Mouse (Mus musculus): ENCODE measurements around the gene Cbfa2t3. TPM values are rescaled to one million over a fixed set of nuclear protein-coding genes. Genes with fewer than 3 reads are reported as not detected.

Gene Cbfa2t3
- polyA plus RNA-seq, 1 experiment = not detected

GRCm38 (mm10) chr8:122585411-122585891, 113.5 kb downstream of the Cbfa2t3 start:
- no peak for TF ChIP-seq POLR2A (IDR thresholded peaks at IDR 0.05; ENCODE audit: insufficient read depth, low read depth, low read length)
- TF ChIP-seq CTCF (IDR thresholded peaks at IDR 0.05; ENCODE audit: insufficient read depth, low read depth, low read length) = no peak
- Histone ChIP-seq H3K27ac (ENCODE audit: insufficient read depth, low read depth, low read length) (no peak overlapping the region), H3K4me3 (ENCODE audit: insufficient read depth, low read depth, low read length) (no peak overlapping the region), H3K4me1 (ENCODE audit: control insufficient read depth, insufficient read depth, low read length) (no peaks in the 10 kb centered on the region)
- 79% methylated on average over 14 of the region's 14 CpGs for WGBS

- 87% methylated on average over 9 of the region's 9 CpGs for WGBS
Observed at GRCm38 (mm10) chr8:122584981-122585380, 113.9 kb downstream of the Cbfa2t3 start.

GRCm38 (mm10) chr8:122580926-122581325, 118.0 kb downstream of the Cbfa2t3 start:
- WGBS = 84% methylated on average over 15 of the region's 15 CpGs
- no peak overlapping the region for H3K4me3 ChIP-seq (ENCODE audit: insufficient read depth, low read depth, low read length)
- TF ChIP-seq CTCF (IDR thresholded peaks at IDR 0.05; ENCODE audit: insufficient read depth, low read depth, low read length) = no peak
- no peak for TF ChIP-seq POLR2A (IDR thresholded peaks at IDR 0.05; ENCODE audit: insufficient read depth, low read depth, low read length)
- H3K27ac ChIP-seq (ENCODE audit: insufficient read depth, low read depth, low read length) = no peak overlapping the region
- peaks cover 8% of the 10 kb centered on the region for H3K4me1 ChIP-seq (ENCODE audit: control insufficient read depth, insufficient read depth, low read length)

More at GRCm38 (mm10) chr8:122584981-122585380, 113.9 kb downstream of the Cbfa2t3 start:
- Histone ChIP-seq H3K4me1 (ENCODE audit: control insufficient read depth, insufficient read depth, low read length) (no peaks in the 10 kb centered on the region), H3K4me3 (ENCODE audit: insufficient read depth, low read depth, low read length) (no peak overlapping the region), H3K27ac (ENCODE audit: insufficient read depth, low read depth, low read length) (no peak overlapping the region)
- TF ChIP-seq POLR2A (IDR thresholded peaks at IDR 0.05; ENCODE audit: insufficient read depth, low read depth, low read length) = no peak
- no peak for TF ChIP-seq CTCF (IDR thresholded peaks at IDR 0.05; ENCODE audit: insufficient read depth, low read depth, low read length)

GRCm38 (mm10) chr8:122579196-122579595, 119.7 kb downstream of the Cbfa2t3 start:
- H3K27ac ChIP-seq (ENCODE audit: insufficient read depth, low read depth, low read length) = no peak overlapping the region
- WGBS = 61% methylated on average over 7 of the region's 7 CpGs
- no peak for TF ChIP-seq POLR2A (IDR thresholded peaks at IDR 0.05; ENCODE audit: insufficient read depth, low read depth, low read length)
- TF ChIP-seq CTCF (IDR thresholded peaks at IDR 0.05; ENCODE audit: insufficient read depth, low read depth, low read length) = no peak
- H3K4me3 ChIP-seq (ENCODE audit: insufficient read depth, low read depth, low read length) = no peak overlapping the region
- H3K4me1 ChIP-seq (ENCODE audit: control insufficient read depth, insufficient read depth, low read length) = peaks cover 22% of the 10 kb centered on the region

GRCm38 (mm10) chr8:122577116-122577515, 121.8 kb downstream of the Cbfa2t3 start:
- WGBS = 37% methylated on average over 10 of the region's 10 CpGs
- H3K27ac ChIP-seq (ENCODE audit: insufficient read depth, low read depth, low read length) = no peak overlapping the region
- peaks cover 22% of the 10 kb centered on the region for H3K4me1 ChIP-seq (ENCODE audit: control insufficient read depth, insufficient read depth, low read length)
- TF ChIP-seq POLR2A (IDR thresholded peaks at IDR 0.05; ENCODE audit: insufficient read depth, low read depth, low read length) = no peak
- TF ChIP-seq CTCF (IDR thresholded peaks at IDR 0.05; ENCODE audit: insufficient read depth, low read depth, low read length) = no peak
- peak overlapping the region; percentile 75 for H3K4me3 ChIP-seq (ENCODE audit: insufficient read depth, low read depth, low read length)

GRCm38 (mm10) chr8:122576648-122577022, 122.3 kb downstream of the Cbfa2t3 start, which contains the start of gene Aprt:
Aprt (minus strand) TSS chr8:122576909.
- WGBS = under 1% methylated on average over 39 of the region's 39 CpGs
- Histone ChIP-seq H3K27ac (ENCODE audit: insufficient read depth, low read depth, low read length) (0 out of 2 replicates have a peak within 1 kb of the TSS, but pooled peaks have one; percentile 5), H3K4me1 (ENCODE audit: control insufficient read depth, insufficient read depth, low read length) (peaks cover 22% of the 10 kb centered on the region), H3K4me3 (ENCODE audit: insufficient read depth, low read depth, low read length) (peak within 1 kb of the TSS; percentile 75)
- TF ChIP-seq CTCF (IDR thresholded peaks at IDR 0.05; ENCODE audit: insufficient read depth, low read depth, low read length) (no peak), POLR2A (IDR thresholded peaks at IDR 0.05; ENCODE audit: insufficient read depth, low read depth, low read length) (no peak; the same call in none of the 2 replicates)

- Histone ChIP-seq H3K4me1 (ENCODE audit: control insufficient read depth, insufficient read depth, low read length) (peaks cover 22% of the 10 kb centered on the region), H3K27ac (ENCODE audit: insufficient read depth, low read depth, low read length) (0 out of 2 replicates have a peak overlapping the region, but pooled peaks have one; percentile 5), H3K4me3 (ENCODE audit: insufficient read depth, low read depth, low read length) (peak overlapping the region; percentile 75)
- no peak; the same call in 1 of the 2 replicates for TF ChIP-seq POLR2A (IDR thresholded peaks at IDR 0.05; ENCODE audit: insufficient read depth, low read depth, low read length)
- no peak for TF ChIP-seq CTCF (IDR thresholded peaks at IDR 0.05; ENCODE audit: insufficient read depth, low read depth, low read length)
- WGBS = 19% methylated on average over 21 of the region's 21 CpGs
Observed at GRCm38 (mm10) chr8:122575735-122576647, 122.9 kb downstream of the Cbfa2t3 start.

- Histone ChIP-seq H3K4me1 (ENCODE audit: control insufficient read depth, insufficient read depth, low read length) (peaks cover 22% of the 10 kb centered on the region), H3K27ac (ENCODE audit: insufficient read depth, low read depth, low read length) (no peak overlapping the region), H3K4me3 (ENCODE audit: insufficient read depth, low read depth, low read length) (no peak overlapping the region)
- WGBS = 84% methylated on average over 8 of the region's 8 CpGs
- TF ChIP-seq POLR2A (IDR thresholded peaks at IDR 0.05; ENCODE audit: insufficient read depth, low read depth, low read length) (no peak), CTCF (IDR thresholded peaks at IDR 0.05; ENCODE audit: insufficient read depth, low read depth, low read length) (no peak)
Observed at GRCm38 (mm10) chr8:122575286-122575685, 123.6 kb downstream of the Cbfa2t3 start.

Other genes with a start within 250 kb of the Cbfa2t3 start
- not detected in 2 replicates for gene Snai3, start 238.4 kb downstream of the Cbfa2t3 start, polyA plus RNA-seq (2012; ENCODE audit: insufficient read depth, insufficient read length, low replicate concordance, missing spikeins)
- gene Rnf166, start 223.0 kb downstream of the Cbfa2t3 start, polyA plus RNA-seq (2012; ENCODE audit: insufficient read depth, insufficient read length, low replicate concordance, missing spikeins) = not detected in 2 replicates
- gene Ctu2, start 223.0 kb downstream of the Cbfa2t3 start, polyA plus RNA-seq (2012; ENCODE audit: insufficient read depth, insufficient read length, low replicate concordance, missing spikeins) = not detected in 2 replicates
- gene Piezo1, start 147.8 kb downstream of the Cbfa2t3 start, polyA plus RNA-seq (2012; ENCODE audit: insufficient read depth, insufficient read length, low replicate concordance, missing spikeins) = not detected in 2 replicates
- not detected in 2 replicates for gene Cdt1, start 131.1 kb downstream of the Cbfa2t3 start, polyA plus RNA-seq (2012; ENCODE audit: insufficient read depth, insufficient read length, low replicate concordance, missing spikeins)
- gene Aprt, start 122.2 kb downstream of the Cbfa2t3 start, polyA plus RNA-seq (2012; ENCODE audit: insufficient read depth, insufficient read length, low replicate concordance, missing spikeins) = not detected in 2 replicates
- not detected in 2 replicates for gene Galns, start 87.6 kb downstream of the Cbfa2t3 start, polyA plus RNA-seq (2012; ENCODE audit: insufficient read depth, insufficient read length, low replicate concordance, missing spikeins)
- not detected in 2 replicates for gene Trappc2l, start 87.5 kb downstream of the Cbfa2t3 start, polyA plus RNA-seq (2012; ENCODE audit: insufficient read depth, insufficient read length, low replicate concordance, missing spikeins)
- gene Pabpn1l, start 76.4 kb downstream of the Cbfa2t3 start, polyA plus RNA-seq (2012; ENCODE audit: insufficient read depth, insufficient read length, low replicate concordance, missing spikeins) = not detected in 2 replicates
- gene Acsf3, start 76.4 kb upstream of the Cbfa2t3 start, polyA plus RNA-seq (2012; ENCODE audit: insufficient read depth, insufficient read length, low replicate concordance, missing spikeins) = not detected in 2 replicates
- not detected in 2 replicates for gene Cdh15, start 148.9 kb upstream of the Cbfa2t3 start, polyA plus RNA-seq (2012; ENCODE audit: insufficient read depth, insufficient read length, low replicate concordance, missing spikeins)